Mouse (Mus musculus) liver, embryonic 14.5 days (tissue): ENCODE measurements around the gene Dusp7. TPM values are rescaled to one million over a fixed set of nuclear protein-coding genes. Genes with fewer than 3 reads are reported as not detected.

ENCODE experiments used
- ATAC-seq: fragments of 200-750 bp; cut with Nextera tagmentation; 2 replicates; pipeline ENCODE4 v1.8.0; 2017; ENCODE audit warnings: moderate number of reproducible peaks, mild to moderate bottlenecking, moderate library complexity; ENCODE audit not compliant: insufficient read depth
- DNase-seq, 3 experiments: peaks; one replicate each; pipeline ENCODE4 v3.0.0-alpha.2; 2012 to 2013; ENCODE audit warnings: low read depth in 3 of 3, low spot score in 3 of 3
- H3K27ac ChIP-seq: fragments of 300-500 bp; sonication (generic); 2 replicates; pipeline ENCODE4 v1.5.1; 2014; ENCODE audit warnings: moderate library complexity, mild to moderate bottlenecking, control low read depth, inconsistent platforms
- H3K27me3 ChIP-seq: fragments of 300-500 bp; sonication (generic); 2 replicates; pipeline ENCODE4 v1.6.1; 2014; ENCODE audit warnings: mild to moderate bottlenecking, low read length, moderate library complexity; ENCODE audit not compliant: control insufficient read depth, insufficient read depth
- H3K36me3 ChIP-seq: fragments of 300-500 bp; sonication (generic); replicated peaks from 2 replicates; pipeline ENCODE4 v1.6.1; 2014; ENCODE audit warnings: low read depth; ENCODE audit not compliant: control insufficient read depth, insufficient read depth
- H3K4me1 ChIP-seq, 2 experiments: fragments of 200-500 bp in 1 of 2; fragments of 300-500 bp in 1 of 2; sonication (generic) in 1 of 2; replicated peaks; 2 replicates each; pipeline ENCODE4 v1.6.1; 2012 to 2014; ENCODE audit warnings: antibody characterized with exemption in 1 of 2, inconsistent platforms in 1 of 2, low read length in 1 of 2; ENCODE audit not compliant: control insufficient read depth in 2 of 2, insufficient read depth in 2 of 2
- H3K4me2 ChIP-seq: fragments of 300-500 bp; sonication (generic); 2 replicates; pipeline ENCODE4 v1.6.1; 2014; ENCODE audit warnings: low read depth, mild to moderate bottlenecking, control low read depth, moderate library complexity
- H3K4me3 ChIP-seq, 2 experiments: fragments of 200-500 bp in 1 of 2; fragments of 300-500 bp in 1 of 2; sonication (generic) in 1 of 2; 2 replicates each; pipeline ENCODE4 v1.5.1; 2012 to 2014; ENCODE audit warnings: low read depth in 2 of 2, low read length in 2 of 2, mild to moderate bottlenecking in 2 of 2, control low read depth in 1 of 2, inconsistent platforms in 1 of 2, moderate library complexity in 1 of 2; ENCODE audit not compliant: insufficient read depth in 1 of 2
- H3K9ac ChIP-seq: fragments of 300-500 bp; sonication (generic); replicated peaks from 2 replicates; pipeline ENCODE4 v1.6.1; 2014; ENCODE audit warnings: mild to moderate bottlenecking, control low read depth, moderate library complexity
- H3K9me3 ChIP-seq: fragments of 300-500 bp; sonication (generic); 2 replicates; pipeline ENCODE4 v1.6.1; 2016; ENCODE audit warnings: low read length, mixed read lengths; ENCODE audit not compliant: control insufficient read depth
- CTCF ChIP-seq: IDR thresholded peaks from 2 replicates; pipeline ENCODE4 v1.5.1; 2016; ENCODE audit warnings: antibody characterized with exemption, low read depth, control low read depth
- EP300 ChIP-seq: IDR thresholded peaks from 2 replicates; pipeline ENCODE4 v1.6.1; 2016; ENCODE audit warnings: antibody characterized with exemption, low read depth
- WGBS: fragments of 180-500 bp; shearing (Covaris S2); extraction: QIAGEN DNeasy Blood & Tissue Kit; methylation state at CpG from one replicate; pipeline ENCODE4 v1.1.7; 2014; ENCODE audit not compliant: insufficient replicate concordance; 5-methylcytosine and 5-hydroxymethylcytosine counted together
- polyA plus RNA-seq, 2 experiments: library from polyadenylated mRNA; depleted of rRNA in 1 of 2; stranded (reverse) in 1 of 2; unstranded in 1 of 2; fragments of >200 nt; fragmentation: Nextera tagmentation in 1 of 2; extraction: Ambion mirVana in 1 of 2; gene quantifications; 2 replicates each; pipeline versions ENCODE4 v1.2.1 to v1.2.3; 2012 to 2014

The Dusp7 gene
- polyA plus RNA-seq (2012; rRNA removed): 8.2 and 10.0 TPM in 2 replicates
- 4.4 and 4.5 TPM in 2 replicates for polyA plus RNA-seq (2014; fragmentation: Nextera tagmentation; extraction: Ambion mirVana)

DNA sequence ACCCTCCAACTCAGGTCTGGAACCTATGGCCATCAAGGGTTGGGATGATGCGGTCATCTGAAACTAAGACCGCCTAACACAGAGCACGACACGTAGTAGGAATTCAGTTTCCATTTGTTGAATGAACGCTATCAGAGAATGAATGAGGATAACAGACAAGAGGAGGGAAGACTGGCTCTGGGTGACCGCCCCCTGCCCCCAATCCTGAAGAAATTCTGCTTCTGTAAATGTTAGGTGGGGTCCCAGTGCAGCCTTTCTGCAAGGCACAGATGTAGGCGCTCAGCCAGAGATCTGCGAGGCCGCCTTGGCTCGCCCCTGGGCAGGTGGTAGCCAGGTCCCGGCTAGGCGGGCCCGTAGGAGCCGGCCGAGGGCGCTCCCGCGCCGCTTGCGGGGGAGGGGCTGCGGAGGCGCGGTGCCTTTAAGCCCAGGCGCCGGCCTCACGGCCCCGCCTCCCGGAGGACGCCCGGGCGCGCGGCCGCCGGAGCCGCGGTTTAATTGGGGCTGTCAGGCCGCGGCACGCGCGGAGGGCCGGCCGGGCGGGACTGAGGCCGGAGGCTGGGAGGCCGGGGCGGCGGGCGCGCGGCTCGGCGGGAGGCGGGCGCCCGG lies at the start of gene Dusp7:
Gene Dusp7, plus strand, starts transcription at position 521 of the 606 bp plus-strand sequence.
- Histone ChIP-seq H3K9ac (peak within 1 kb of the TSS; percentile 70), H3K36me3 (no peaks in the 10 kb centered on the region), H3K4me3 (peak within 1 kb of the TSS; percentile 72 to 86), H3K27me3 (peaks cover 9% of the 10 kb centered on the region; the same call in 1 of the 2 replicates), H3K4me1 (peaks cover 12 to 19% of the 10 kb centered on the region in 2 experiments), H3K4me2 (peak within 1 kb of the TSS; percentile 100), H3K9me3 (no peaks in the 10 kb centered on the region), H3K27ac (peak within 1 kb of the TSS; percentile 81)
- peak; percentile 57 to 64 (median 59) for DNase-seq
- no peak for TF ChIP-seq EP300
- no peak for TF ChIP-seq CTCF
- peak; percentile 69 for ATAC-seq
- under 1% methylated on average over 54 of the region's 57 CpGs for WGBS

- Histone ChIP-seq H3K36me3 (no peaks in the 10 kb centered on the region), H3K4me3 (no peak overlapping the region), H3K27me3 (no peaks in the 10 kb centered on the region), H3K9me3 (no peaks in the 10 kb centered on the region), H3K4me1 (peaks cover 0 to 6% of the 10 kb centered on the region in 2 experiments; a peak in 2 of 4 replicates), H3K4me2 (no peak overlapping the region), H3K27ac (no peak overlapping the region), H3K9ac (no peak overlapping the region)
- no peak for TF ChIP-seq EP300
- no peak for TF ChIP-seq CTCF
- DNase-seq (no peak), ATAC-seq (peak; percentile 29; the same call in 1 of the 2 replicates)
- 52% methylated on average over 2 of the region's 2 CpGs for WGBS
Measured at GRCm38 (mm10) chr9:106319095-106319494, 49.3 kb upstream of the Dusp7 start.

- DNase-seq (no peak), ATAC-seq (no peak)
- Histone ChIP-seq H3K4me2 (no peak overlapping the region), H3K4me1 (peaks cover 0 to 6% of the 10 kb centered on the region in 2 experiments; a peak in 2 of 4 replicates), H3K4me3 (no peak overlapping the region), H3K9ac (no peak overlapping the region), H3K36me3 (no peaks in the 10 kb centered on the region), H3K27ac (no peak overlapping the region), H3K9me3 (no peaks in the 10 kb centered on the region), H3K27me3 (no peaks in the 10 kb centered on the region)
- WGBS: 86% methylated on average over 3 of the region's 3 CpGs
- TF ChIP-seq EP300 (no peak), CTCF (no peak)
Measured at GRCm38 (mm10) chr9:106322497-106322896, 45.9 kb upstream of the Dusp7 start.

- no peak for TF ChIP-seq EP300
- no peak for TF ChIP-seq CTCF
- Histone ChIP-seq H3K9me3 (no peaks in the 10 kb centered on the region), H3K4me2 (no peak overlapping the region), H3K9ac (no peak overlapping the region), H3K27ac (no peak overlapping the region), H3K27me3 (no peaks in the 10 kb centered on the region), H3K4me3 (no peak overlapping the region), H3K36me3 (no peaks in the 10 kb centered on the region), H3K4me1 (no peaks in the 10 kb centered on the region; a peak in 1 of 4 replicates)
- ATAC-seq: no peak
- WGBS: 79% methylated on average over 8 of the region's 8 CpGs
- DNase-seq: no peak
Measured at GRCm38 (mm10) chr9:106326241-106326640, 42.2 kb upstream of the Dusp7 start.

DNA sequence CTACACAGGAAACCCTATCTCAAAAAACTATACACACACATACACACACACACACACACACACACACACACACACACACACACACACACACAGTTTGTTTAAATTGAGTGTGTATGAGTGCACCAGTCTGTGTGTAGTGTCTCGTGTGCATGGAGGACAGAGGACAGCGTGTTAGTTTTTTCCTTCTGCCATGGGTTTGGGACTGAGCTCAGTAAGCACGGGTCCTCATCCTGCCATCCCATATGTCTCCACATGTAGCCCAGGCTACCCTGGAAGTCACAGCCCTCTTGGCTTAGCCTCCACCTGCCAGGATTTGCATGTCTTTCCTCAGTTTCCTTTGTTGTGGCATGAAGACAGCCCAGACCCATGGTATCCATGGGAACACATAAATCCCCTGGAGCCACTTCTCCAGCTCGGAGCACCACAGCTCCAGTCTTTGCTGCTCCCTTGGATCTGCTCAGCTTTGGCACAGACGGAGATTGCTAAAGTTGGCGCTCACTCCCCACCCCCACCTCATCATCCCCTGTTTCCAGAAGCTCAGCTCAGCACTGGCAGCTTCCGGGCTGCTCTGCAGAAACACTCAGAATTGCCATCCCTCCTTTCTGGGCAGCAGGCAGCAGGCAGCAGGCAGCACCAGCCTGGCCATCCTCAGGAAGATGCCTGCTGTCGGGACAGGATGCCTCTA lies 41.2 kb upstream of the Dusp7 start:
- Histone ChIP-seq H3K9ac (no peak overlapping the region), H3K27me3 (no peaks in the 10 kb centered on the region), H3K36me3 (no peaks in the 10 kb centered on the region), H3K27ac (no peak overlapping the region), H3K4me3 (no peak overlapping the region), H3K9me3 (no peaks in the 10 kb centered on the region), H3K4me1 (no peaks in the 10 kb centered on the region; a peak in 1 of 4 replicates), H3K4me2 (no peak overlapping the region)
- no peak for TF ChIP-seq CTCF
- TF ChIP-seq EP300: no peak
- ATAC-seq (no peak), DNase-seq (no peak)
- 75% methylated on average over 8 of the region's 8 CpGs for WGBS
